Mouse (Mus musculus) limb, embryonic 11.5 days (tissue): ENCODE results near the gene Atxn10. TPM values are rescaled to one million over a fixed set of nuclear protein-coding genes. Genes with fewer than 3 reads are reported as not detected.

Experiments used
- ATAC-seq: fragments of 200-750 bp; cut with Nextera tagmentation; 2 replicates; pipeline ENCODE4 v1.8.0; 2017; ENCODE audit warnings: low read depth; ENCODE audit not compliant: insufficient number of reproducible peaks, low FRiP score, low TSS enrichment
- DNase-seq: peaks from one replicate; pipeline ENCODE4 v3.0.0-alpha.2; 2015; ENCODE audit warnings: low spot score
- H3K27ac ChIP-seq: fragments of 300-500 bp; sonication (generic); replicated peaks from 2 replicates; pipeline ENCODE4 v1.5.1; 2014; ENCODE audit warnings: low read depth, mild to moderate bottlenecking, low read length
- H3K27me3 ChIP-seq: fragments of 300-500 bp; sonication (generic); 2 replicates; pipeline ENCODE4 v1.6.1; 2014; ENCODE audit warnings: mild to moderate bottlenecking, low read length, mixed read lengths; ENCODE audit not compliant: control insufficient read depth, insufficient read depth
- H3K36me3 ChIP-seq: fragments of 300-500 bp; sonication (generic); 2 replicates; pipeline ENCODE4 v1.6.1; 2014; ENCODE audit warnings: mild to moderate bottlenecking, low read length, moderate library complexity, mixed read lengths; ENCODE audit not compliant: control insufficient read depth, insufficient read depth
- H3K4me1 ChIP-seq: fragments of 300-500 bp; sonication (generic); 2 replicates; pipeline ENCODE4 v1.6.1; 2014; ENCODE audit warnings: low read length, mixed read lengths; ENCODE audit not compliant: control insufficient read depth, insufficient read depth
- H3K4me2 ChIP-seq: fragments of 300-500 bp; sonication (generic); 2 replicates; pipeline ENCODE4 v1.6.1; 2014; ENCODE audit warnings: low read depth, mild to moderate bottlenecking, moderate library complexity; ENCODE audit not compliant: severe bottlenecking
- H3K4me3 ChIP-seq: fragments of 300-500 bp; sonication (generic); 2 replicates; pipeline ENCODE4 v1.5.1; 2014; ENCODE audit warnings: low read depth, low read length
- H3K9ac ChIP-seq: fragments of 300-500 bp; sonication (generic); 2 replicates; pipeline ENCODE4 v1.6.1; 2014; ENCODE audit warnings: mild to moderate bottlenecking, low read length
- H3K9me3 ChIP-seq: fragments of 300-500 bp; sonication (generic); 2 replicates; pipeline ENCODE4 v1.6.1; 2016; ENCODE audit warnings: low read length; ENCODE audit not compliant: control insufficient read depth
- WGBS: fragments of 180-500 bp; shearing (Covaris S2); extraction: QIAGEN DNeasy Blood & Tissue Kit; methylation state at CpG from one replicate; pipeline ENCODE4 v1.1.7; 2014; 5-methylcytosine and 5-hydroxymethylcytosine counted together
- polyA plus RNA-seq: library from polyadenylated mRNA; unstranded; fragments of >200 nt; fragmentation: Nextera tagmentation; extraction: Ambion mirVana; gene quantifications from 2 replicates; pipeline ENCODE4 v1.2.1, GENCODE M21; 2014

Atxn10 gene
- polyA plus RNA-seq, 1 experiment from 2014 or later = 331 TPM

- no peak for ATAC-seq
- H3K9ac ChIP-seq = no peak overlapping the region
- peaks cover 6% of the 10 kb centered on the region for H3K36me3 ChIP-seq
- WGBS = 94% methylated on average over 4 of the region's 4 CpGs
- H3K4me3 ChIP-seq = no peak overlapping the region
- H3K27ac ChIP-seq = no peak overlapping the region
- H3K4me1 ChIP-seq = no peaks in the 10 kb centered on the region
- H3K4me2 ChIP-seq = no peak overlapping the region
- H3K9me3 ChIP-seq = no peaks in the 10 kb centered on the region
- no peaks in the 10 kb centered on the region for H3K27me3 ChIP-seq
- DNase-seq = no peak
Observed at GRCm38 (mm10) chr15:85461541-85461940, 125.5 kb downstream of the Atxn10 start.

DNA sequence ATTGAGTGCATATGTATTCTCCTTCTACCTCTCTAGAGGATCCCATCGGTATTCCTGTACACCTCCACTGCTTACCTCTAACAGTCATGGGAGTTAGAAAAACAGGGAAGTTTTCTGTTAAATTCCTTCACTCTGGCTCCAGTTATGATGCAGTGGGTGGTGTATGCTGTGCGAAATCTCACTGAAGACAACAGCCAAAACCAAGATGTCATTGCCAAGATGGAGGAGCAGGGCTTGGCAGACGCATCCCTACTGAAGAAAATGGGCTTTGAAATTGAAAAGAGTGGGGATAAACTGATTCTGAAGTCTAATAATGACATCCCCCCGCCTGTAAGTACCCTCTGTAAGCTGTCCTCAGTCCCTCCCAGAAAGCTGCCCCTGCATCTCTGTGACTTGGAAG lies 126.1 kb downstream of the Atxn10 start:
- Histone ChIP-seq H3K9me3 (no peaks in the 10 kb centered on the region), H3K4me2 (no peak overlapping the region), H3K36me3 (peaks cover 6% of the 10 kb centered on the region), H3K27ac (no peak overlapping the region), H3K4me3 (no peak overlapping the region), H3K27me3 (no peaks in the 10 kb centered on the region), H3K4me1 (no peaks in the 10 kb centered on the region), H3K9ac (no peak overlapping the region)
- WGBS = 92% methylated on average over 4 of the region's 4 CpGs
- DNase-seq (no peak), ATAC-seq (no peak)

DNA sequence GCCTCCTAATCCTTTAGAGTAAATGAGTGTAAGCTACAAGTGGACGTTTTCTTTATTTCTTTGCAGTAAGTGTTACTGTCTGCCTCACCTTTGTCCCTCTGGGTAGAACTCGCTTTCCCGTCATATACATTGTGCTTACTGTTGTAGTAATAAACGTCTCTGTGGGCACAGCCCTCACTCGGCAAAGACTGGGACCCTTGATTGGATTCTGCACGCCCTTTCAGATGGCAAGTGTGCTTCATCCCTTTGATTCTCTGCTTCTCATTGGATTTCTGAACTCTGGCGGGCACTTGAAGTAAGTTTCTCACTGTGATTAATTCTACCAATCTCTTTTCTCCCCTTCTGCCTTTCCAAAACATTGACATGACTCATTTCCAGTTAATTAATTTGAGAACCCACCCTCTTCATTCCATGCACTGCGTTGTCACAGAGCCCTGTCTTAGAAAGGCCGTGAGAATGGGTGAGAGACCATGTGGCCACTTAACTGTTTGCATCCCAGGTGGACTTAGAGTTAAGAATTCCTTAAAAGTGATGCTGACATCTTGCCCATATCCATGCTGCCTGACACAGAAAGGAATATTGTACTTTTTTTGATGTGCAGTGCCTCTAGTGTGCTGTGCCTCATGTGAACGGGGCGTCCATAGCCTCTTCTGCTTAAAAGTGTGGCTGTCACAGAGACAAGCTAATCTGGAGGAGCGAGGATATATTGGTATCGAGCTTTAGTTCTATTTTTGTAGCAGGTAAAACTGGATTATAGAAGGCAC lies 127.2 kb downstream of the Atxn10 start:
- Histone ChIP-seq H3K9ac (no peak overlapping the region), H3K27me3 (no peaks in the 10 kb centered on the region), H3K4me3 (no peak overlapping the region), H3K4me1 (no peaks in the 10 kb centered on the region), H3K9me3 (no peaks in the 10 kb centered on the region), H3K4me2 (no peak overlapping the region), H3K27ac (no peak overlapping the region), H3K36me3 (peaks cover 6% of the 10 kb centered on the region)
- 78% methylated on average over 13 of the region's 13 CpGs for WGBS
- no peak for DNase-seq
- ATAC-seq = no peak

- Histone ChIP-seq H3K36me3 (peaks cover 6% of the 10 kb centered on the region), H3K4me3 (no peak overlapping the region), H3K27ac (no peak overlapping the region), H3K4me1 (no peaks in the 10 kb centered on the region), H3K4me2 (no peak overlapping the region), H3K9ac (no peak overlapping the region), H3K9me3 (no peaks in the 10 kb centered on the region), H3K27me3 (no peaks in the 10 kb centered on the region)
- DNase-seq (no peak), ATAC-seq (no peak)
- WGBS = 27% methylated on average over 5 of the region's 5 CpGs
Observed at GRCm38 (mm10) chr15:85464190-85464589, 128.1 kb downstream of the Atxn10 start.

GRCm38 (mm10) chr15:85464823-85465565 lies 128.9 kb downstream of the Atxn10 start:
- H3K27me3 ChIP-seq = no peaks in the 10 kb centered on the region
- H3K27ac ChIP-seq = no peak overlapping the region
- ATAC-seq = no peak
- peak; percentile 74 for DNase-seq
- H3K4me1 ChIP-seq = no peaks in the 10 kb centered on the region
- no peaks in the 10 kb centered on the region for H3K9me3 ChIP-seq
- WGBS = 65% methylated on average over 10 of the region's 10 CpGs
- H3K36me3 ChIP-seq = peaks cover 6% of the 10 kb centered on the region
- H3K4me2 ChIP-seq = no peak overlapping the region
- no peak overlapping the region for H3K9ac ChIP-seq
- no peak overlapping the region for H3K4me3 ChIP-seq

DNA sequence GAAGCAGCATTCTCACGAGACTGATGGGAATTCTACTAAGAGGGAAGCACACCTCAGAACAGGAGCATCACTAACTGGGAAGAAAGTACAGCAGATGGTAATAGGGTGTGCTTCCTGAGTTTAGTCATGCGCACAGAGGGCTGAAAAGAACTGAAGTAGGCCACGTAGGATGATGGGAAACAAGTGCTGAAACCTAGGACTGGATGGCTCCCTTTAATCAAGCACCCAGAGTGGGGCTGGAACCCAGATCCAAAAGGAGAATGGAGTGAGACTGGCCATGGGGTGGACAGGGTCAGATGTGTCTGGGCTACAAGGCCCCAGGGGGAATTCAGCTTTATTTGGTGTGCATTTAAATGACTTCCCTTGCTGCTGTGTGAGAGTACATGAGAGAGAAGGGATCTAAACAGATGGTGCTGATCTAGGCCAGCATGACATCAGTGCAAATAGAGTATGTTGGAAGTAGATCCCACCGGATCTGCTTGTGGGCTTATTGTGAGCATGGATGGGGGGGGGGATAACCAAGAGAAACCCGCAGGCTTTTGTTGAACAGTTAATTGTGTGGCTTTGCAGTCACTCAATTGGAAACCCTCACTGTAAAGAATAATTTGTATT lies 130.5 kb downstream of the Atxn10 start:
- Histone ChIP-seq H3K27me3 (no peaks in the 10 kb centered on the region), H3K4me2 (no peak overlapping the region), H3K4me3 (no peak overlapping the region), H3K9ac (no peak overlapping the region), H3K9me3 (no peaks in the 10 kb centered on the region), H3K4me1 (no peaks in the 10 kb centered on the region), H3K27ac (no peak overlapping the region), H3K36me3 (peaks cover 6% of the 10 kb centered on the region)
- ATAC-seq = no peak
- WGBS = 94% methylated on average over 5 of the region's 5 CpGs
- DNase-seq = no peak

GRCm38 (mm10) chr15:85469401-85469800 lies 133.4 kb downstream of the Atxn10 start:
- Histone ChIP-seq H3K9me3 (no peaks in the 10 kb centered on the region), H3K4me2 (no peak overlapping the region), H3K27me3 (no peaks in the 10 kb centered on the region), H3K4me3 (no peak overlapping the region), H3K36me3 (no peaks in the 10 kb centered on the region; the same call in 1 of the 2 replicates), H3K9ac (no peak overlapping the region), H3K27ac (no peak overlapping the region), H3K4me1 (no peaks in the 10 kb centered on the region)
- DNase-seq (no peak), ATAC-seq (no peak)
- 91% methylated on average over 6 of the region's 6 CpGs for WGBS

DNA sequence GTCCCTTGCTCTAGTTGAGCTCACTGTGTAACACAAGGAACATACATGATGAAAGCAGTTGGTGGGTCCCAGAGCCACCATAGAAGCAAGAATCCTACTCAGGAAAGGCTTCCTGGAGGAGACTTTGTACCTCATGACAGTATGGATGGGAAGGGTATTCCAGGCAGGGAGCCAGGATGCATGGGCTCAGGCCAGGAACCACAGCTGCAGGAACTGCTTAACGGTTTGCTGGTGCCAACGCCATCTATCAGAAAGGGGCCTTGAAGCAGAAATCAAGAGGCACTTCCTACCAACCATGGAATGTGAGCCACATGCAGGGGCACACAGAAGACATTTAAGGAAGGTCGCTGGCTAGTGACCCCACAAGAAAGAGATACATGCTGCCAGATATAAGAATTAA lies 138.7 kb downstream of the Atxn10 start:
- H3K9ac ChIP-seq = no peak overlapping the region
- no peak overlapping the region for H3K4me2 ChIP-seq
- DNase-seq = no peak
- no peak overlapping the region for H3K27ac ChIP-seq
- no peaks in the 10 kb centered on the region for H3K36me3 ChIP-seq
- H3K27me3 ChIP-seq = no peaks in the 10 kb centered on the region
- ATAC-seq = no peak
- H3K4me3 ChIP-seq = no peak overlapping the region
- H3K4me1 ChIP-seq = no peaks in the 10 kb centered on the region
- WGBS = 82% methylated on average over 3 of the region's 3 CpGs
- no peaks in the 10 kb centered on the region for H3K9me3 ChIP-seq
